Mouse (Mus musculus): ENCODE data around the gene Ptprm.

- no peak for TF ChIP-seq CTCF (IDR thresholded peaks at IDR 0.05; ENCODE audit: low read depth)
- TF ChIP-seq EP300 (IDR thresholded peaks at IDR 0.05; ENCODE audit: low read depth) = no peak
These were observed 584.6 kb downstream of the Ptprm start for GRCm38 (mm10) chr17:66769365-66770363.

Data from liver, embryonic 14.5 days (tissue).